In genomic region chr5:144734949-144735348, GRCm38 (mm10) we compare ENCODE assay signal across 8 mouse cellular contexts. TPM values are rescaled to one million over a fixed set of nuclear protein-coding genes. Genes with fewer than 3 reads are reported as not detected.
DNase-seq lines count a peak whose midpoint lies in the region.
"Had no signal": no experiment of that assay in that cellular context is flagged by ENCODE, and none has a peak within 500 bp of the region (broad histone marks: within the 10 kb centered on the region; RNA-seq: fewer than 3 reads in every experiment).

No protein-coding gene starts in this region.

- H3K9me3 ChIP-seq in midbrain, embryonic 10.5 days (replicated peaks), result no peaks in the 10 kb centered on the region
- H3K9me3 ChIP-seq: limb, embryonic 12.5 days had no signal

- peak; percentile 47 for DNase-seq in ES-CJ7 (ENCODE audit: low read depth, low spot score)
- peak; percentile 81 for DNase-seq in adrenal gland, postnatal 14 days
- DNase-seq in embryo, embryonic 9.5 days (ENCODE audit: extremely low spot score), result peak; percentile 68
- peak; percentile 79 for DNase-seq in heart, postnatal 4 days
- DNase-seq in left cerebral cortex, adult 11 months (ENCODE audit: low spot score), result peak; percentile 46
- peak; percentile 74 for DNase-seq in midbrain, embryonic 10.5 days (ENCODE audit: low spot score)
- peak; percentile 59 to 74 for DNase-seq in right cerebral cortex, postnatal 36 days (ENCODE audit: low spot score in 2 of 2)

- H3K27ac ChIP-seq in midbrain, embryonic 10.5 days (replicated peaks), result no peak overlapping the region
- H3K27ac ChIP-seq: limb, embryonic 12.5 days had no signal

- H3K27me3 ChIP-seq in midbrain, embryonic 10.5 days (ENCODE audit: low read depth, poor library complexity, severe bottlenecking), result peaks cover 10% of the 10 kb centered on the region; the same call in 1 of the 2 replicates

- no peak overlapping the region for H3K4me3 ChIP-seq in midbrain, embryonic 10.5 days
- H3K4me3 ChIP-seq: limb, embryonic 12.5 days had no signal

- WGBS in midbrain, embryonic 10.5 days, result 31% methylated on average over 8 of the region's 8 CpGs

- no peaks in the 10 kb centered on the region for H3K36me3 ChIP-seq in midbrain, embryonic 10.5 days
- H3K36me3 ChIP-seq: limb, embryonic 12.5 days had no signal

- H3K4me1 ChIP-seq in midbrain, embryonic 10.5 days, result no peaks in the 10 kb centered on the region
- H3K4me1 ChIP-seq: limb, embryonic 12.5 days had no signal

RNA-seq across cellular contexts. Expression of gene Tmem130, which starts 26.7 kb away (rescaled TPM):
- total RNA-seq in adrenal gland, postnatal 14 days (2021), result 30.5 and 34.5 TPM in 2 replicates
- under 1 TPM; 0.86 TPM for total RNA-seq in heart, postnatal 4 days (2021)
- polyA plus RNA-seq in midbrain, embryonic 10.5 days (2016; fragmentation: Nextera tagmentation; extraction: Ambion mirVana), result 2.5 and 10.9 TPM in 2 replicates

RNA-seq across cellular contexts. Expression of gene Trrap, which starts 32.6 kb away (rescaled TPM):
- total RNA-seq in adrenal gland, postnatal 14 days (2021), result 91.2 and 98.3 TPM in 2 replicates
- total RNA-seq in heart, postnatal 4 days (2021), result 10 to 100 TPM; 84.6 to 88.5 TPM
- 69.8 and 81.2 TPM in 2 replicates for polyA plus RNA-seq in midbrain, embryonic 10.5 days (2016; fragmentation: Nextera tagmentation; extraction: Ambion mirVana)

Comparison
In these comparisons a context has a peak if more than half of its experiments do, and no peak if none do; other contexts are left out.
1. RNA of gene Tmem130, which starts 26.7 kb away (total RNA-seq): 30.5 to 34.5 TPM in adrenal gland, postnatal 14 days; 0.86 TPM in heart, postnatal 4 days; every median in the first group is over 10 times any median in the second.
2. Peak in every context shown above with its lines, with median percentiles within 50 percentile points of each other: DNase-seq.